24 mouse cellular contexts compared by ENCODE assay signal in the genomic region with DNA sequence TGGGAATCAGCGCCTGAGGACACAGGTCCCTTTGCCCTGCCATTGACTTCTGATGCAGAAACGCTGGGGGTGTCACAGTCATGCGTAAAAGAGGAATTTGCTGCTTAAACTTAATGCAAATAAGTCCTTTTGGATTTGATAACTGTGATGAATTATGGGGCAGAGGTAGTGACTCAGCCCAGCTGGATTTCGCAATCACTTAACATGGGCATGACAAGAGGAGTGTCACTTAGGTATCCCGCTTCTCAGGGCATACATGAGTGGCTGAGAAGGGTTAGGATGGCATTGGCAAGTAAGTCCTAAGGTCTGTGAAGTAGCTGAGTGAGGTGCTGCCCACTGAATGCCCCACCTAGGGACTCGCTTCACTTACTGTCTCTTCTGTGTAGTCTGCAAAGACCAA. TPM values are rescaled to one million over a fixed set of nuclear protein-coding genes. Genes with fewer than 3 reads are reported as not detected.
DNase-seq lines count a peak whose midpoint lies in the region; ATAC-seq and TF ChIP-seq lines count a peak whose summit lies in the region.
"Had no signal": no experiment of that assay in that cellular context is flagged by ENCODE, and none has a peak within 500 bp of the region (broad histone marks: within the 10 kb centered on the region; RNA-seq: fewer than 3 reads in every experiment).

No protein-coding gene starts in this region.

- no peak overlapping the region for H3ac ChIP-seq in myocyte (ENCODE audit: control insufficient read depth, insufficient read length)

- no peak for TF ChIP-seq POLR2A in myocyte (IDR thresholded peaks at IDR 0.05; ENCODE audit: insufficient read length, low read depth)

- H3K9me3 ChIP-seq in hindbrain, embryonic 14.5 days (ENCODE audit: control insufficient read depth, low read length) = no peaks in the 10 kb centered on the region
- H3K9me3 ChIP-seq: embryonic facial prominence, embryonic 10.5 days; heart, embryonic 12.5 days; hindbrain, embryonic 10.5 days; limb, embryonic 13.5 days had no signal

- H3K4me2 ChIP-seq in myocyte (ENCODE audit: low read depth) = no peak overlapping the region
- no peak overlapping the region for H3K4me2 ChIP-seq in hindbrain, embryonic 14.5 days (replicated peaks)
- H3K4me2 ChIP-seq: heart, embryonic 12.5 days; limb, embryonic 13.5 days; lung, embryonic 14.5 days had no signal

- H3K36me3 ChIP-seq in myocyte (ENCODE audit: control insufficient read depth, insufficient read depth) = peaks cover 11% of the 10 kb centered on the region
- peaks cover 37% of the 10 kb centered on the region for H3K36me3 ChIP-seq in hindbrain, embryonic 14.5 days (replicated peaks; ENCODE audit: control insufficient read depth, insufficient read depth)

- no peaks in the 10 kb centered on the region for H3K4me1 ChIP-seq in hindbrain, embryonic 14.5 days (replicated peaks; ENCODE audit: control insufficient read depth, insufficient read depth, low read length)
- H3K4me1 ChIP-seq: embryonic facial prominence, embryonic 10.5 days; heart, embryonic 12.5 days; hindbrain, embryonic 10.5 days; limb, embryonic 13.5 days had no signal

- no peak overlapping the region for H3K4me3 ChIP-seq in myocyte
- H3K4me3 ChIP-seq in hindbrain, embryonic 14.5 days (replicated peaks; ENCODE audit: low read length) = no peak overlapping the region
- H3K4me3 ChIP-seq: embryonic facial prominence, embryonic 10.5 days; heart, embryonic 12.5 days; hindbrain, embryonic 10.5 days; layer of hippocampus, adult 2 months; limb, embryonic 13.5 days had no signal

- H3K27ac ChIP-seq in hindbrain, embryonic 14.5 days = no peak overlapping the region
- H3K27ac ChIP-seq: embryonic facial prominence, embryonic 10.5 days; hindbrain, embryonic 10.5 days; layer of hippocampus, adult 2 months; limb, embryonic 13.5 days; liver, embryonic 14.5 days had no signal

- peaks cover 4% of the 10 kb centered on the region for H3K79me2 ChIP-seq in myocyte (ENCODE audit: control insufficient read depth, insufficient read depth)

- H3K9ac ChIP-seq in hindbrain, embryonic 14.5 days = no peak overlapping the region
- H3K9ac ChIP-seq: heart, embryonic 12.5 days; limb, embryonic 13.5 days; liver, embryonic 14.5 days; lung, embryonic 14.5 days had no signal

- WGBS in hindbrain, embryonic 14.5 days = 96% methylated on average over 6 of the region's 6 CpGs

- DNase-seq in adrenal gland, adult (ENCODE audit: inconsistent age in 2 of 2, low spot score in 1 of 2) = peak; percentile 28 to 77
- no peak for DNase-seq in adrenal gland, postnatal 4 days (ENCODE audit: low spot score in 2 of 2)
- peak; percentile 48 for DNase-seq in NIH3T3 (ENCODE audit: low read depth)
- peak; percentile 16 for DNase-seq in adrenal gland, postnatal 14 days
- DNase-seq in hindbrain, embryonic 14.5 days (ENCODE audit: low spot score) = no peak
- no peak for DNase-seq in layer of hippocampus, postnatal 36 days
- DNase-seq: cerebellum, adult 9-10 months; gastrocnemius, postnatal 14 days; heart, adult 18-20 months; heart, postnatal 10 days; kidney, postnatal 25 days; lung, embryonic 14.5 days; lung, postnatal 4 days; right cerebral cortex, postnatal 14 days; spleen, adult 18-20 months had no signal

- no peaks in the 10 kb centered on the region for H3K27me3 ChIP-seq in myocyte (ENCODE audit: control insufficient read depth, insufficient read depth, insufficient read length)
- H3K27me3 ChIP-seq in hindbrain, embryonic 14.5 days (ENCODE audit: control insufficient read depth, insufficient read depth, low read length) = no peaks in the 10 kb centered on the region
- H3K27me3 ChIP-seq: heart, embryonic 12.5 days; limb, embryonic 13.5 days had no signal

- no peak for ATAC-seq in hindbrain, embryonic 14.5 days (ENCODE audit: low FRiP score)
- ATAC-seq: forebrain, embryonic 16.5 days; intestine, postnatal 0 days had no signal

TF ChIP-seq in myocyte, 11 proteins besides CTCF, POLR2A, EP300 and RAD21:
- TF ChIP-seq MAX (IDR thresholded peaks at IDR 0.05; ENCODE audit: low read depth) = no peak
- TF ChIP-seq CEBPB (IDR thresholded peaks at IDR 0.05; ENCODE audit: insufficient read depth, poor library complexity, severe bottlenecking) = peak; percentile 90

RNA-seq across cellular contexts. Expression of a gene that starts 15.1 kb away (rescaled TPM):
- total RNA-seq in adrenal gland, postnatal 4 days (2021) = 10 to 100 TPM; 38.9 to 45.2 TPM
- 41.9 and 43.6 TPM in 2 replicates for total RNA-seq in adrenal gland, postnatal 14 days (2021)
- 35.0 TPM for polyA plus RNA-seq in myocyte (2012; fragmentation: generic; extraction: Trizol)
- polyA plus RNA-seq in hindbrain, embryonic 14.5 days (2014; fragmentation: Nextera tagmentation; extraction: Ambion mirVana) = 67.0 and 69.9 TPM in 2 replicates
- total RNA-seq in layer of hippocampus, postnatal 36 days (2021) = 10 to 100 TPM; 47.1 to 48.1 TPM

Comparison
In these comparisons a context has a peak if more than half of its experiments do, and no peak if none do; other contexts are left out.
1. DNase-seq: peak in adrenal gland, adult (2 of 2), NIH3T3 (single experiment) and adrenal gland, postnatal 14 days (single experiment); none in adrenal gland, postnatal 4 days (0 of 2), hindbrain, embryonic 14.5 days (single experiment) and layer of hippocampus, postnatal 36 days (0 of 2).